In genomic region chr9:21545351-21545915, GRCm38 (mm10) we compare ENCODE assay signal across 8 mouse cellular contexts. TPM values are rescaled to one million over a fixed set of nuclear protein-coding genes. Genes with fewer than 3 reads are reported as not detected.
DNase-seq lines count a peak whose midpoint lies in the region; ATAC-seq and TF ChIP-seq lines count a peak whose summit lies in the region.

No protein-coding gene starts in this region.

- H3K9ac ChIP-seq in heart, embryonic 14.5 days (ENCODE audit: low read length): peak overlapping the region; percentile 73
- peak overlapping the region; percentile 54; the same call in 1 of the 2 replicates for H3K9ac ChIP-seq in ES-E14 (ENCODE audit: insufficient read depth, low read depth, low read length, poor library complexity, severe bottlenecking)
- peak overlapping the region; percentile 61 for H3K9ac ChIP-seq in forebrain, embryonic 12.5 days
- H3K9ac ChIP-seq in liver, embryonic 13.5 days: peak overlapping the region; percentile 76

- peak overlapping the region; percentile 80 to 95 for H3K4me3 ChIP-seq in heart, embryonic 14.5 days (ENCODE audit: control insufficient read depth in 1 of 2, insufficient read depth in 1 of 2, low read depth in 1 of 2, low read length in 2 of 2)
- H3K4me3 ChIP-seq in ES-E14 (ENCODE audit: insufficient read depth in 1 of 2, low read depth in 1 of 2, low read length in 2 of 2, poor library complexity in 1 of 2, severe bottlenecking in 1 of 2): peak overlapping the region; percentile 71 to 97
- peak overlapping the region; percentile 79 for H3K4me3 ChIP-seq in forebrain, embryonic 12.5 days (replicated peaks)
- peak overlapping the region; percentile 85 for H3K4me3 ChIP-seq in liver, embryonic 13.5 days (replicated peaks)

- no peaks in the 10 kb centered on the region for H3K27me3 ChIP-seq in heart, embryonic 14.5 days (ENCODE audit: control insufficient read depth, insufficient read depth, low read length)
- H3K27me3 ChIP-seq in forebrain, embryonic 12.5 days: no peaks in the 10 kb centered on the region
- no peaks in the 10 kb centered on the region for H3K27me3 ChIP-seq in liver, embryonic 13.5 days

- WGBS in heart, embryonic 14.5 days: 16% methylated on average over 9 of the region's 9 CpGs
- WGBS in forebrain, embryonic 12.5 days: 2% methylated on average over 9 of the region's 9 CpGs
- 17% methylated on average over 9 of the region's 9 CpGs for WGBS in liver, embryonic 13.5 days (ENCODE audit: insufficient replicate concordance)

- H3K4me2 ChIP-seq in heart, embryonic 14.5 days (ENCODE audit: low read length): peak overlapping the region; percentile 74
- H3K4me2 ChIP-seq in forebrain, embryonic 12.5 days: peak overlapping the region; percentile 68
- H3K4me2 ChIP-seq in liver, embryonic 13.5 days: peak overlapping the region; percentile 89

- in situ Hi-C loops in ES-E14 (cut with MboI; ENCODE audit: low sequenced_read_pairs in 2 of 2, unreplicated experiment in 2 of 2): no loop called here

- H3K4me1 ChIP-seq in heart, embryonic 14.5 days (ENCODE audit: control insufficient read depth in 2 of 2, insufficient read depth in 2 of 2, low read length in 2 of 2): peaks cover 7 to 13% of the 10 kb centered on the region in 2 experiments
- H3K4me1 ChIP-seq in ES-E14 (ENCODE audit: control insufficient read depth in 2 of 2, insufficient read depth in 2 of 2, low read length in 2 of 2, poor library complexity in 1 of 2): peaks cover 0 to 10% of the 10 kb centered on the region in 2 experiments; a peak in 2 of 4 replicates
- peaks cover 29% of the 10 kb centered on the region for H3K4me1 ChIP-seq in forebrain, embryonic 12.5 days
- peaks cover 40% of the 10 kb centered on the region for H3K4me1 ChIP-seq in liver, embryonic 13.5 days (replicated peaks)

- peaks cover 5% of the 10 kb centered on the region; the same call in 1 of the 2 replicates for H3K36me3 ChIP-seq in heart, embryonic 14.5 days (ENCODE audit: control insufficient read depth, insufficient read depth, low read length)
- H3K36me3 ChIP-seq in ES-E14 (ENCODE audit: control insufficient read depth, insufficient read depth, low read length, poor library complexity, severe bottlenecking): peaks cover 4% of the 10 kb centered on the region; the same call in 1 of the 2 replicates
- 0 out of 2 replicates have a peak, but pooled peaks cover 7% of the 10 kb centered on the region for H3K36me3 ChIP-seq in forebrain, embryonic 12.5 days (replicated peaks)
- peaks cover 11% of the 10 kb centered on the region for H3K36me3 ChIP-seq in liver, embryonic 13.5 days

- DNase-seq in heart, adult 9 months (ENCODE audit: low spot score in 2 of 2): no peak
- no peak for DNase-seq in ES-E14 (ENCODE audit: low read depth, low spot score)
- no peak for DNase-seq in liver, embryonic 13.5 days
- DNase-seq in urinary bladder, postnatal 25 days (ENCODE audit: low spot score): no peak
- no peak for DNase-seq in ovary, postnatal 10 days (ENCODE audit: low spot score)
- DNase-seq in spleen, postnatal 36 days (ENCODE audit: low spot score in 2 of 2): no peak

- no peaks in the 10 kb centered on the region for H3K9me3 ChIP-seq in heart, embryonic 14.5 days (ENCODE audit: control insufficient read depth, low read length)
- no peaks in the 10 kb centered on the region for H3K9me3 ChIP-seq in ES-E14 (ENCODE audit: control insufficient read depth, insufficient read depth, low read depth, low read length)
- H3K9me3 ChIP-seq in forebrain, embryonic 12.5 days: no peaks in the 10 kb centered on the region
- no peaks in the 10 kb centered on the region for H3K9me3 ChIP-seq in liver, embryonic 13.5 days (replicated peaks)

- H3K27ac ChIP-seq in heart, embryonic 14.5 days (replicated peaks in 1 of 2; ENCODE audit: control insufficient read depth in 1 of 2, insufficient read depth in 1 of 2, low read depth in 2 of 2, low read length in 2 of 2): peak overlapping the region; percentile 98 to 99
- H3K27ac ChIP-seq in ES-E14 (ENCODE audit: insufficient read depth, low read depth, low read length, poor library complexity, severe bottlenecking): peak overlapping the region; percentile 61
- H3K27ac ChIP-seq in forebrain, embryonic 12.5 days: peak overlapping the region; percentile 99
- H3K27ac ChIP-seq in liver, embryonic 13.5 days: peak overlapping the region; percentile 88

- ATAC-seq in heart, embryonic 14.5 days (ENCODE audit: insufficient number of reproducible peaks, insufficient read depth, low FRiP score, low read depth): peak; percentile 11; the same call in 1 of the 2 replicates
- peak; percentile 52 for ATAC-seq in forebrain, embryonic 12.5 days (ENCODE audit: low FRiP score)
- ATAC-seq in liver, embryonic 13.5 days (ENCODE audit: low read depth): peak; percentile 63

TF ChIP-seq in ES-E14, 5 proteins besides CTCF, POLR2A, EP300 and RAD21:
- no peak for TF ChIP-seq HCFC1 (IDR thresholded peaks at IDR 0.05; ENCODE audit: borderline replicate concordance, insufficient read depth, low read length)
- no peak for TF ChIP-seq CHD2 (IDR thresholded peaks at IDR 0.05; ENCODE audit: low read depth, low read length)
- TF ChIP-seq ZNF384 (IDR thresholded peaks at IDR 0.05; ENCODE audit: low read depth, low read length): no peak
- TF ChIP-seq MAFK (IDR thresholded peaks at IDR 0.05; ENCODE audit: insufficient read depth, low read depth, low read length): no peak
- no peak for TF ChIP-seq ZC3H11A (IDR thresholded peaks at IDR 0.05; ENCODE audit: borderline replicate concordance, low read depth, low read length)

RNA-seq across cellular contexts. Expression of gene Carm1, which starts 1.3 kb away (rescaled TPM):
- polyA plus RNA-seq in heart, embryonic 14.5 days (2014; fragmentation: Nextera tagmentation; extraction: Ambion mirVana): 38.1 and 41.0 TPM in 2 replicates
- total RNA-seq in ES-E14 (2012; rRNA removed): 60.0 and 67.3 TPM in 2 replicates
- 54.7 and 62.5 TPM in 2 replicates for polyA plus RNA-seq in forebrain, embryonic 12.5 days (2016; fragmentation: Nextera tagmentation; extraction: Ambion mirVana)
- polyA plus RNA-seq in liver, embryonic 13.5 days (2015; fragmentation: Nextera tagmentation; extraction: Ambion mirVana): 15.5 and 16.9 TPM in 2 replicates

RNA-seq across cellular contexts. Expression of gene AB124611, which starts 19.5 kb away (rescaled TPM):
- polyA plus RNA-seq in heart, embryonic 14.5 days (2014; fragmentation: Nextera tagmentation; extraction: Ambion mirVana): 2.4 and 2.9 TPM in 2 replicates
- total RNA-seq in ES-E14 (2012; rRNA removed): not detected in 2 replicates
- polyA plus RNA-seq in forebrain, embryonic 12.5 days (2016; fragmentation: Nextera tagmentation; extraction: Ambion mirVana): 4.9 and 7.2 TPM in 2 replicates
- 3.5 and 4.1 TPM in 2 replicates for polyA plus RNA-seq in liver, embryonic 13.5 days (2015; fragmentation: Nextera tagmentation; extraction: Ambion mirVana)

RNA-seq across cellular contexts. Expression of gene Tmed1, which starts 35.4 kb away (rescaled TPM):
- polyA plus RNA-seq in heart, embryonic 14.5 days (2014; fragmentation: Nextera tagmentation; extraction: Ambion mirVana): 77.5 and 81.4 TPM in 2 replicates
- 133 and 191 TPM in 2 replicates for total RNA-seq in ES-E14 (2012; rRNA removed)
- polyA plus RNA-seq in forebrain, embryonic 12.5 days (2016; fragmentation: Nextera tagmentation; extraction: Ambion mirVana): 68.0 and 68.2 TPM in 2 replicates
- 36.9 and 38.5 TPM in 2 replicates for polyA plus RNA-seq in liver, embryonic 13.5 days (2015; fragmentation: Nextera tagmentation; extraction: Ambion mirVana)

RNA-seq across cellular contexts. Expression of gene Timm29, which starts 47.1 kb away (rescaled TPM):
- polyA plus RNA-seq in heart, embryonic 14.5 days (2014; fragmentation: Nextera tagmentation; extraction: Ambion mirVana): 38.1 and 40.0 TPM in 2 replicates
- 22.6 and 24.7 TPM in 2 replicates for total RNA-seq in ES-E14 (2012; rRNA removed)
- 54.5 and 55.9 TPM in 2 replicates for polyA plus RNA-seq in forebrain, embryonic 12.5 days (2016; fragmentation: Nextera tagmentation; extraction: Ambion mirVana)
- 17.7 and 21.5 TPM in 2 replicates for polyA plus RNA-seq in liver, embryonic 13.5 days (2015; fragmentation: Nextera tagmentation; extraction: Ambion mirVana)

RNA-seq across cellular contexts. Expression of gene Yipf2, which starts 47.2 kb away (rescaled TPM):
- polyA plus RNA-seq in heart, embryonic 14.5 days (2014; fragmentation: Nextera tagmentation; extraction: Ambion mirVana): 11.5 and 11.7 TPM in 2 replicates
- 22.8 and 23.6 TPM in 2 replicates for total RNA-seq in ES-E14 (2012; rRNA removed)
- 17.3 TPM in 2 replicates for polyA plus RNA-seq in forebrain, embryonic 12.5 days (2016; fragmentation: Nextera tagmentation; extraction: Ambion mirVana)
- 8.8 and 10.2 TPM in 2 replicates for polyA plus RNA-seq in liver, embryonic 13.5 days (2015; fragmentation: Nextera tagmentation; extraction: Ambion mirVana)

Comparison
In these comparisons a context has a peak if more than half of its experiments do, and no peak if none do; other contexts are left out.
1. ATAC-seq: peak in every context shown above with its lines; median percentile 63 in liver, embryonic 13.5 days; 52 in forebrain, embryonic 12.5 days; 11 in heart, embryonic 14.5 days.